Comparison of ENCODE assay signal across 14 mouse cellular contexts in genomic region chr17:73300147-73300880, GRCm38 (mm10).
A peak's percentile ranks its signal among the peaks of the same experiment; 100 is the strongest.
DNase-seq lines count a peak whose midpoint lies in the region; ATAC-seq lines count a peak whose summit lies in the region.
"Had no signal": no experiment of that assay in that cellular context is flagged by ENCODE, and none has a peak within 500 bp of the region (broad histone marks: within the 10 kb centered on the region; RNA-seq: fewer than 3 reads in every experiment).

No protein-coding gene starts in this region.

- H3K9me3 ChIP-seq in heart, embryonic 10.5 days, result no peaks in the 10 kb centered on the region
- H3K9me3 ChIP-seq in heart, embryonic 11.5 days (replicated peaks; ENCODE audit: control insufficient read depth, low read length), result no peaks in the 10 kb centered on the region

- H3K36me3 ChIP-seq in heart, embryonic 10.5 days, result no peaks in the 10 kb centered on the region
- H3K36me3 ChIP-seq in heart, embryonic 11.5 days (ENCODE audit: control insufficient read depth, insufficient read depth, low read length), result no peaks in the 10 kb centered on the region

- H3K4me3 ChIP-seq in heart, embryonic 10.5 days, result no peak overlapping the region
- H3K4me3 ChIP-seq in heart, embryonic 11.5 days (ENCODE audit: low read depth, low read length), result no peak overlapping the region
- H3K4me3 ChIP-seq: left cerebral cortex, adult 2 months had no signal

- peak; percentile 73 for DNase-seq in heart, embryonic 10.5 days (ENCODE audit: low spot score)
- DNase-seq in kidney, postnatal 4 days, result peak; percentile 21 to 38
- no peak for DNase-seq in kidney, adult 18-20 months
- peak; percentile 28 for DNase-seq in testis, postnatal 10 days (ENCODE audit: low spot score)
- DNase-seq in testis, postnatal 14 days (ENCODE audit: low spot score), result no peak
- no peak for DNase-seq in thymus, postnatal 4 days
- DNase-seq: left cerebral cortex, postnatal 4 days had no signal

- no peak for ATAC-seq in heart, embryonic 11.5 days (replicated peaks; ENCODE audit: insufficient number of reproducible peaks, low FRiP score, low TSS enrichment)
- no peak for ATAC-seq in megakaryocyte, adult 5-6 weeks (ENCODE audit: poor library complexity, severe bottlenecking)
- ATAC-seq: hindbrain, postnatal 0 days had no signal

- H3K27me3 ChIP-seq in heart, embryonic 10.5 days (ENCODE audit: insufficient read depth, poor library complexity, severe bottlenecking), result peaks cover 33% of the 10 kb centered on the region
- H3K27me3 ChIP-seq in heart, embryonic 11.5 days (ENCODE audit: control insufficient read depth, insufficient read depth, low read length), result peaks cover 15% of the 10 kb centered on the region; the same call in 1 of the 2 replicates

- no peak overlapping the region for H3K27ac ChIP-seq in heart, embryonic 10.5 days
- H3K27ac ChIP-seq in heart, embryonic 11.5 days (ENCODE audit: low read depth, low read length), result no peak overlapping the region
- H3K27ac ChIP-seq: hindbrain, postnatal 0 days; left cerebral cortex, adult 2 months; macrophage had no signal

- no peak overlapping the region for H3K4me2 ChIP-seq in heart, embryonic 11.5 days
- H3K4me2 ChIP-seq: liver, embryonic 11.5 days; midbrain, embryonic 11.5 days had no signal

- 63% methylated on average over 7 of the region's 7 CpGs for WGBS in heart, embryonic 10.5 days
- 60% methylated on average over 7 of the region's 7 CpGs for WGBS in heart, embryonic 11.5 days (ENCODE audit: insufficient replicate concordance)

- H3K9ac ChIP-seq in heart, embryonic 11.5 days (ENCODE audit: low read depth, low read length), result no peak overlapping the region

- H3K4me1 ChIP-seq in heart, embryonic 10.5 days, result peaks cover 5% of the 10 kb centered on the region; the same call in 1 of the 2 replicates
- H3K4me1 ChIP-seq in heart, embryonic 11.5 days (ENCODE audit: control insufficient read depth, insufficient read depth, low read length), result no peaks in the 10 kb centered on the region

Comparison
In these comparisons a context has a peak if more than half of its experiments do, and no peak if none do; other contexts are left out.
1. DNase-seq: peak in heart, embryonic 10.5 days (single experiment), kidney, postnatal 4 days (2 of 2) and testis, postnatal 10 days (single experiment); none in kidney, adult 18-20 months (single experiment), testis, postnatal 14 days (single experiment) and thymus, postnatal 4 days (single experiment).